Mouse (Mus musculus) hindbrain, embryonic 12.5 days (tissue): ENCODE measurements around the gene Nap1l4. TPM values are rescaled to one million over a fixed set of nuclear protein-coding genes. Genes with fewer than 3 reads are reported as not detected.

Experiments
- ATAC-seq: fragments of 200-750 bp; cut with Nextera tagmentation; 2 replicates; pipeline ENCODE4 v1.8.0; 2017; ENCODE audit warnings: moderate TSS enrichment; ENCODE audit not compliant: low FRiP score
- H3K27ac ChIP-seq: fragments of 300-500 bp; sonication (generic); 2 replicates; pipeline ENCODE4 v1.5.1; 2016; ENCODE audit warnings: mild to moderate bottlenecking
- H3K27me3 ChIP-seq: fragments of 300-500 bp; sonication (generic); 2 replicates; pipeline ENCODE4 v1.6.1; 2016; ENCODE audit warnings: mild to moderate bottlenecking
- H3K36me3 ChIP-seq: fragments of 300-500 bp; sonication (generic); 2 replicates; pipeline ENCODE4 v1.6.1; 2016; ENCODE audit warnings: mild to moderate bottlenecking
- H3K4me1 ChIP-seq: fragments of 300-500 bp; sonication (generic); 2 replicates; pipeline ENCODE4 v1.6.1; 2016
- H3K4me2 ChIP-seq: fragments of 300-500 bp; sonication (generic); replicated peaks from 2 replicates; pipeline ENCODE4 v1.6.1; 2016; ENCODE audit warnings: mild to moderate bottlenecking
- H3K4me3 ChIP-seq: fragments of 300-500 bp; sonication (generic); 2 replicates; pipeline ENCODE4 v1.5.1; 2016; ENCODE audit warnings: mild to moderate bottlenecking
- H3K9ac ChIP-seq: fragments of 300-500 bp; sonication (generic); 2 replicates; pipeline ENCODE4 v1.6.1; 2016; ENCODE audit warnings: mild to moderate bottlenecking, moderate library complexity
- H3K9me3 ChIP-seq: fragments of 300-500 bp; sonication (generic); replicated peaks from 2 replicates; pipeline ENCODE4 v1.6.1; 2016; ENCODE audit warnings: mild to moderate bottlenecking
- WGBS: fragments of 180-500 bp; shearing (Covaris S2); methylation state at CpG from one replicate; pipeline ENCODE4 v1.1.7; 2016; 5-methylcytosine and 5-hydroxymethylcytosine counted together
- microRNA-seq: library from miRNA; unstranded; fragments of <30 nt; microRNA quantifications from one replicate; pipeline ENCODE4, GENCODE M21; 2017
- polyA plus RNA-seq: library from polyadenylated mRNA; unstranded; fragments of >200 nt; fragmentation: Nextera tagmentation; extraction: Ambion mirVana; gene quantifications from 2 replicates; pipeline ENCODE4 v1.2.1, GENCODE M21; 2016

The Nap1l4 gene
- polyA plus RNA-seq, 1 experiment from 2014 or later = 321 TPM

DNA sequence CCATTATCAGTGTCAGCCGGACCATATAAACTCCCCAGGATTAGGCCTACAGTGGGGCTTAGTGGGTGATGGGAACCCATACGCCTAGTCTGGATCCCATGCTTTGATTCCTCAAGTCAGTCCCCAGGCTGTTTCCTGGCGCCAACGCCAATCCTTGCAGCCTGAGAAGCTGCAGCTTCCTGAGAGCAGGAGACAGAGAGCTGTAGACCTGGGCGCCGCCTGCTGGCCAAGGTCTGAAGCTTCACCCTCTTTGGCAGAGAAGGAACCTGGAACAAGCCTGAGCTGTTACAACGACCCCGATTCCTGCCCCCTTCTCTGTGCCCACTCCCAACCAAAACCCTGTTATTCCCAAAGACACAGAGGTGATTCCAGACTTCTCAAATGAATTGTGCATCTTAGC lies 79.0 kb downstream of the Nap1l4 start:
- no peak for ATAC-seq
- H3K4me3 ChIP-seq = no peak overlapping the region
- H3K9me3 ChIP-seq = no peaks in the 10 kb centered on the region
- 19% methylated on average over 8 of the region's 8 CpGs for WGBS
- H3K4me2 ChIP-seq = no peak overlapping the region
- peaks cover 16% of the 10 kb centered on the region for H3K4me1 ChIP-seq
- no peak overlapping the region for H3K9ac ChIP-seq
- no peaks in the 10 kb centered on the region for H3K36me3 ChIP-seq
- no peak overlapping the region for H3K27ac ChIP-seq
- H3K27me3 ChIP-seq = peaks cover 8% of the 10 kb centered on the region

DNA sequence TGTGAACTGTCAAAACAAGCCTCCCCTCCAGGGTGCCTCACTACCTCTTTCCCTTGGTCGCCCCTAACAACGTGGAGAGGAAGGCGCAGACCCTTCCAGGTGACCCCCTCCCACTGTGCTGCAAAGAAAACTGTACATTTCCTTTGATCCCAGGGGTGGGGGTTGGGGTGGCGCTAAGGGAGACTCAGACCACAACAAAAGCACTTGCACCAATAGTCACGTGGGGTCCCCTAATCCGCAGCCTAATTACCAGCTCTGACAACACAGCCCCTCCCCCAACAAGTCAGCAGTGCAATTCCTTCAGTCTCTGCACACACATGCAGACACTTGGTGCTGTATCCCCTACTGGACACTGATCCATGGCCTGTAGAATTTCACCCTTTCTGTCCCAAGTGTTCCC lies 81.2 kb downstream of the Nap1l4 start:
- no peaks in the 10 kb centered on the region for H3K9me3 ChIP-seq
- H3K4me2 ChIP-seq = no peak overlapping the region
- H3K36me3 ChIP-seq = no peaks in the 10 kb centered on the region
- ATAC-seq = peak; percentile 21; the same call in 1 of the 2 replicates
- H3K4me1 ChIP-seq = peaks cover 24% of the 10 kb centered on the region
- H3K27me3 ChIP-seq = peaks cover 10% of the 10 kb centered on the region
- 13% methylated on average over 6 of the region's 6 CpGs for WGBS
- no peak overlapping the region for H3K27ac ChIP-seq
- H3K9ac ChIP-seq = no peak overlapping the region
- H3K4me3 ChIP-seq = no peak overlapping the region

DNA sequence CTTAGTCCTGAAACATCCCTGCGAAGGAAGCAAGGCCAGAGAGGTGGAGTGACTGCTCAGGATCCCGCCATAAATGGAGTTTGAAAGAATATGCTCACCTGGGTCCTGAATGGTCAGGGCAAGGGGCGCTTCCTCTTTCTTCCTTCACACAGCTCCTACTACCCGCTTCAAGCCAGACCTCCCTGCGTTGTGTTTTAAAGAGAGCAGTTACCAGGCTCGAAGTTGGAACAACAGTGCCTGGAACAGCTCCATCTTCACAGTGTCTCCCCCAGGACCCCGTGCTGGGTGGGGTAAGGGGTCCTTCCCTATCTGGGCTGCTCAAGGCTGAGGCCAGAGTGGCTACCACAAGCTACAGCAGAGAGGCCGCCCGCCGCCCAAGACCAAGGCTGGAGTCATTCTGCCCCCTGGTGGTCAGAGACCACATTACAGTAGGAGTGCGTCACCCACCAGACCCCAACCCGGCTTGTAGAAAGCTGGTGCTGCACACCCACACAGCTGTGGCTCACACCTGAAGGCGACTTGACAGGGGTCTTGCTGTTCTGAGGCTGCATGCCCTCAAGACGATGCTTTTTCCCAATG lies 82.7 kb downstream of the Nap1l4 start:
- H3K27me3 ChIP-seq = peaks cover 10% of the 10 kb centered on the region
- H3K4me2 ChIP-seq = no peak overlapping the region
- H3K9ac ChIP-seq = no peak overlapping the region
- peaks cover 2% of the 10 kb centered on the region for H3K9me3 ChIP-seq
- no peak overlapping the region for H3K4me3 ChIP-seq
- peak; percentile 23; the same call in 1 of the 2 replicates for ATAC-seq
- H3K36me3 ChIP-seq = no peaks in the 10 kb centered on the region
- H3K27ac ChIP-seq = no peak overlapping the region
- H3K4me1 ChIP-seq = peaks cover 34% of the 10 kb centered on the region
- WGBS = 30% methylated on average over 14 of the region's 14 CpGs

DNA sequence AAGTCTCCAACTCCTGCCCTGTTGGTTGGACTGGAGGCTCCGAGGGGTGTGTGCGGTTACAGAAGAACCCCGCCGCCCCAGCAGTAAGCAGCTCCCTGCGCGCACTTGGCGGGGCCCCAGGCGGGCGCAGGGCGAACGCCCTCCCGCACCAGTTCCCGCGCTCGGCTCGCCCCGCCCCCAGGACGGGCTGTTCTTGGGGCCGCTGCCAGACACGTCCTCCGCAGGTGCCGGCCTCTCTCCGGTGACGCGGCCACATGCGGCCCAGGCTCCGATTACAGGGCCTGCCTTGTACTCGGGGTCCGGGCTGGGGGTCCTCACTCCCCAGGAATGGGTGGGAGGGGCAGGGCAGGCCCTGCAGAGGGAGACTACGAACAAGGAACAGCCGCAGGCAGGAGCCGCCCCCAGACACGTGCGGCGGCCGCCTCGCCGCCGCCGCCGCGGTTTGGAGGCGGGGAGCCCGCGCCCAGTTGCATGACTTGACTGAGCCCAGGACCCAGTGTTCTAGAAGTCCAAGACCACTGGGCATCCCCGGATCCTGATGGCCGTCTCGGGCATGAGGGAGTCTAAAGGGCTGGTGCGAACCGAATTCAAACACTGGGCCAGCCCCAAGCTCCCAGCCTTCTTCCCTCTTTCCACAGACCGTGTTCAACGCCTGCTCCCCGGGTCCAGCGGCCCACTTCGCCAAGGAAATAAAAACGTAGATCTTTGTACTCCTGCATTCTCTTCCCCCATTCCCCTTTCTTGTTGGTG lies 83.9 kb downstream of the Nap1l4 start:
- ATAC-seq = no peak
- Histone ChIP-seq H3K4me2 (peak overlapping the region; percentile 58), H3K27ac (peak overlapping the region; percentile 48; the same call in 1 of the 2 replicates), H3K9me3 (peaks cover 14% of the 10 kb centered on the region), H3K9ac (peak overlapping the region; percentile 54), H3K36me3 (no peaks in the 10 kb centered on the region), H3K27me3 (peaks cover 10% of the 10 kb centered on the region; the same call in 1 of the 2 replicates), H3K4me3 (peak overlapping the region; percentile 30), H3K4me1 (peaks cover 34% of the 10 kb centered on the region)
- 31% methylated on average over 39 of the region's 56 CpGs for WGBS

DNA sequence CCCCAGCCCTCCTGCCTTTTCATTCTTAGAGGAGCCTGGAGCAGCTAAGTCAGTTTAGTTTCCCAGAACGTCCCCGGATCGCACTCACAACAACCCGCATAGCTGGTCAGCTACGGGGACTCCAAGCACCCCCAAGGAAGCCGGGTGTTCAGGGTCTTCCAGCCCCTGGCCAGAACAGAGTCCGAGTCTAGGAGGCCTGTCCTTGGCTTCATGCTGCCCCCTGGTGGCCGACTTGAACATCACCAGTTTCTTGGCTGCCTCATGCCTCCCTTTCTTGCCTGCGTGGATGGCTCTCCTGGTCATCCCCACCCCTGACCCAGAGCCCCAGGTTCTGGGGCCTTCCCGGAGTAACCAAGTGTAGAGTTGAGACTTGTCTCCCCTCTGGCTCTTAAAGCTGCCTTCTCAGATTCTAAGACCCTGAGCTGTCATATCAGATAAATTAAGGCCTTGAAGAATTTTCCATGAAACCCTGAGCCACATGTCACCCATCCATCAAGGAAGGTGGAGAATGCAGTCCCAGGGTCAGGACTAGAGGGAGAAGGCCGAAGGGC lies 85.0 kb downstream of the Nap1l4 start:
- Histone ChIP-seq H3K27ac (0 out of 2 replicates have a peak overlapping the region, but pooled peaks have one; percentile 48), H3K4me2 (no peak overlapping the region; the same call in 1 of the 2 replicates), H3K4me1 (peaks cover 31% of the 10 kb centered on the region), H3K9ac (no peak overlapping the region), H3K9me3 (peaks cover 24% of the 10 kb centered on the region), H3K4me3 (no peak overlapping the region), H3K27me3 (peaks cover 10% of the 10 kb centered on the region; the same call in 1 of the 2 replicates), H3K36me3 (no peaks in the 10 kb centered on the region)
- WGBS = 38% methylated on average over 11 of the region's 11 CpGs
- no peak for ATAC-seq

Small RNAs within 50 kb of the gene (microRNA-seq; reads per million reads assigned to microRNA genes)
- 1.9 reads per million for gene Mir7064

Other genes starting within 250 kb of the Nap1l4 start
- gene Cdkn1c, start 88.1 kb downstream of the Nap1l4 start, polyA plus RNA-seq = 1,001 and 1,276 TPM in 2 replicates
- 0.63 and 0.72 TPM in 2 replicates for gene Slc22a18, start 75.4 kb downstream of the Nap1l4 start, polyA plus RNA-seq
- gene Phlda2, start 46.0 kb downstream of the Nap1l4 start, polyA plus RNA-seq = 3.3 TPM in 2 replicates
- gene Cars, start 51.0 kb upstream of the Nap1l4 start, polyA plus RNA-seq = 57.1 and 61.6 TPM in 2 replicates
- 0.12 and 0.35 TPM in 2 replicates for gene Tnfrsf26, start 79.6 kb upstream of the Nap1l4 start, polyA plus RNA-seq
- 8.3 and 8.8 TPM in 2 replicates for gene Tnfrsf22, start 100.6 kb upstream of the Nap1l4 start, polyA plus RNA-seq
- gene Tnfrsf23, start 136.8 kb upstream of the Nap1l4 start, polyA plus RNA-seq = 0.63 and 0.80 TPM in 2 replicates
- 30.7 and 32.1 TPM in 2 replicates for gene Osbpl5, start 207.9 kb upstream of the Nap1l4 start, polyA plus RNA-seq
- not detected in 2 replicates for gene Mrgprg, start 217.9 kb upstream of the Nap1l4 start, polyA plus RNA-seq
- gene Mrgpre, start 235.4 kb upstream of the Nap1l4 start, polyA plus RNA-seq = 3.0 and 4.2 TPM in 2 replicates